Mouse (Mus musculus) frontal cortex, postnatal 10 days (tissue): ENCODE measurements around the gene Pnmal2.

Experiments used
- DNase-seq, 2 experiments: peaks; one replicate each; pipeline ENCODE4 v3.0.0; 2022; ENCODE audit warnings: low spot score in 2 of 2, mixed read lengths in 1 of 2

The Pnmal2 gene

GRCm38 (mm10) chr7:16917447-16917846, 27.0 kb upstream of the Pnmal2 start:
- no peak for DNase-seq

GRCm38 (mm10) chr7:16918014-16918413, 26.5 kb upstream of the Pnmal2 start:
- peak in 1 of 2 experiments; percentile 53 for DNase-seq

- no peak for DNase-seq
Measured at GRCm38 (mm10) chr7:16918670-16919069, 25.8 kb upstream of the Pnmal2 start.

- DNase-seq, result no peak
Measured at GRCm38 (mm10) chr7:16919395-16920149, 24.9 kb upstream of the Pnmal2 start.

- no peak for DNase-seq
Measured at GRCm38 (mm10) chr7:16920150-16920579, 24.3 kb upstream of the Pnmal2 start.

- DNase-seq, result peak in 1 of 2 experiments; percentile 49
Measured at GRCm38 (mm10) chr7:16920818-16921791, 23.4 kb upstream of the Pnmal2 start.

- DNase-seq, result peak in 1 of 2 experiments; percentile 28
Measured at GRCm38 (mm10) chr7:16921881-16922335, 22.6 kb upstream of the Pnmal2 start.

- peak in 1 of 2 experiments; percentile 42 for DNase-seq
Measured at GRCm38 (mm10) chr7:16922360-16922973, 22.0 kb upstream of the Pnmal2 start.

DNA sequence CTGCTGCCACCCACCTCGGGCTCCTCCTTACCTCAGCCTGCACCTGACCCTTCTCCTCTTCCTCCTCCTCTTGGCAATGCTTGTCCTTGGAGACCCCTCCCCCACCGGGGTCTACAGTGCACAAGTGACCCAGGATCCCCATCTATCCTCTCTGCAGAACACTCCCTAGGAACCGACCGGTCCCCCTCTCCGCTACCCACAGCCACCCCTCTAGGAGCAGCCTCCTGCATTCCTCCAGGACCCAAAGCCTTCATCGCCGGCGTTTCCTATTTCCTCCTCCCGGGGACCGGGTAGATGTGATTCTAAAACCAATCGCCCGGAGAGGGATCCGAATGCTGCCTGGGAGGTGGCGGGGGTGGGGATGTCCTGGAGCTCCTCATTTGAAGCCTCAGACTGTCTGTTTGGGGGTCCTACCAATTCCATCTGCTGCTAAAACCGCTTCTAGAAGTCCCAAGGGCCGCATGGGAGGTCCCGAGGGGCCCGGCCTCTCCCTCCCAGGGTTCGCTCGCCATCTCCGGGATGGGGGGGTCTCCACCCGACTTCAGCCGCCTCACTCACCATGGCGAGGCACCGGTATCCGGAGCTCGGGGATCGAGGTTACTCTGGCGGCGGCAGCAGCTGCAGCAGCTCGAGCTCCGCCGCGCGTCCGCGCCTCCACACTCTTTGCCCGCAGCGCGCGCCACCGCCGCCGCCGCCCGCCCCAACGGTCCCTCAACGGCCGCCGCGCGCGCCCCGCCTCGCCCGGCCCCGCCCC, 21.0 kb upstream of the Pnmal2 start:
- DNase-seq, result peak; percentile 60 to 77

GRCm38 (mm10) chr7:16924037-16924834, 20.2 kb upstream of the Pnmal2 start, which contains the start of gene Calm3:
Gene Calm3, minus strand, starts transcription at chr7:16924114.
- DNase-seq, result peak; percentile 98 to 100

DNA sequence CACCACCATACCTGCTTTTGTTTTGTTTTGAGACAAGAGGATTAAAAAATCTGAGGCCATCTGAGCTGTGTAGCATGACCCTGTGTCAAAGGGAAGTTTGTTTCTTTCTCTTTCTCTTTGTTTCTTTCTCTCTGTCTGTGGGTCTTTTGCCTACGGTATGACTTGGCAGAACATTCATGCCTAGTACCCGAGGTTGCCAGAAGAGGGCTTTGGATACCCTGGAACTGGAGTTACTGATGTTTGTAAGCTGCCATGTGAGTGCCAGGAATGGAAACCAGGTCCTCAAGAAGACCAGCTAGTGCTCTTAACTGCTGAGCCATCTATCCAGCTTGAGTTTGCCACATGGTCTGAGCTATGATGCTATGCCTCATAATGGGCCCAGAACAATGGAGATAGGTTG, 16.1 kb upstream of the Pnmal2 start:
- no peak for DNase-seq

DNA sequence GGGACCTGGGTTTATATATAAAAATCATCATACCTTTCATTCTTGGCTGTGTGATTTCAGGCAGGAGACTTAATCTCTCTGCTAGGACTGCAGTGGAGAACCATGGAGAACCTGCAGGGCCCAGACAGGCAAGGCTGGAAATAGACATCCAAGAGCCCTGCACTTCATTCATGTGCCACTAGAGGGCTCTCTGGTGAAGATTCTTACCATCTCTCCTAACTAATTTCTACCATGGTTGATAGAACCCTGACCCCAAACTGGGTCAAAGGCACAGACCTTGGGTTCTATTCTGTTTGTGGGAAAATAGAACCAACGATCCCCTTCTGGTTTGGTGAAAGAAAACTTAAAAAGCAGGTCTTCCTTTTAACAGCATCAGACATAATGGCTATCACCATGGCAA, 13.6 kb upstream of the Pnmal2 start:
- peak in 1 of 2 experiments; percentile 70 for DNase-seq

- peak in 1 of 2 experiments; percentile 86 for DNase-seq
Measured at GRCm38 (mm10) chr7:16931968-16932627, 12.4 kb upstream of the Pnmal2 start.

- peak in 1 of 2 experiments; percentile 68 for DNase-seq
Measured at GRCm38 (mm10) chr7:16932704-16933577, 11.5 kb upstream of the Pnmal2 start.

DNA sequence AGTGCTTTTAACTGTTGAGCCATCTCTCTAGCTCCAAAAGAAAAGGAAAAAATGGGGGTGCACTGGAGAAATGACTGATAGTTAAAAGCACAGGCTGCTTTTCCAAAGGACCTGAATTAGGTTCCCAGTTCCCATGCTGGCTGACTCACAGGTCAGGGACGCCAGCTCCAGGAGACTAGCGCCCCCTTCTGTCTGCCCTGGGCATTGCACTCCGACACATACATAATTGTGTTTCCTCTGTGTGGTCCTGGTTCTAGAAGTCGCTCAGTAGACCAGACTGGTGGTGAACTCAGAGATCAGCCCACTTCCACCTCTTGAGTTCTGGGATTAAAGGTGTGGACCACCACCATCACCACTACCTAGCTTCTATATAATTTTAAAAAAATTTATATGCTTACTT, 7.2 kb upstream of the Pnmal2 start:
- DNase-seq, result no peak

- peak in 1 of 2 experiments; percentile 66 for DNase-seq
Measured at GRCm38 (mm10) chr7:16938117-16938791, 6.2 kb upstream of the Pnmal2 start.

GRCm38 (mm10) chr7:16940292-16940691, 4.2 kb upstream of the Pnmal2 start:
- no peak for DNase-seq

DNA sequence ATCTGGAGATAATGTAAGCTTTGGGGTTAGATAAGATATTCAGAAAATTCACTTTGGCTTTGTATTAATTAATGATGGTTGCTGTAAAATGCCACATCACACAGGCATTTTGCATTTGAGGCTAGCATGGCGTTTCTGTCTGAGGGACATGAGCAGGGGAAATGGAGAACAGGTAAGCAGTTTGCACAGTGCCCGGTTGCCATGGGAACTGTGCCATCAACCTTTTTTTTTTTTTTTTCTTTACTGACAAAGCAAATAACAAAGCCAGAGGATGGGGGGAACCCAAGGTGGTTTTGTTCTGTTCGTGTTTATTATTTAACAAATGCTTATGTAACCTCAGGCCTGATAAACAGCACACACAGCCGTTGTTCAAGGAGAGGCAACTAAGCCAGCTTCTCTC, 1.6 kb upstream of the Pnmal2 start:
- DNase-seq, result no peak
